Mouse (Mus musculus) forebrain, postnatal 0 days (tissue): ENCODE measurements around the gene Ifitm1. TPM values are rescaled to one million over a fixed set of nuclear protein-coding genes. Genes with fewer than 3 reads are reported as not detected.

Experiments
- ATAC-seq: fragments of 200-750 bp; cut with Nextera tagmentation; 2 replicates; pipeline ENCODE4 v1.8.0; 2017; ENCODE audit warnings: mild to moderate bottlenecking, moderate library complexity
- DNase-seq: peaks from one replicate; pipeline ENCODE4 v3.0.0-alpha.2; 2015
- H3K27ac ChIP-seq: fragments of 300-500 bp; sonication (generic); 2 replicates; pipeline ENCODE4 v1.5.1; 2014; ENCODE audit warnings: low read depth, mild to moderate bottlenecking, antibody characterized with exemption, low read length, moderate library complexity, mixed read lengths
- H3K27me3 ChIP-seq: fragments of 300-500 bp; sonication (generic); 2 replicates; pipeline ENCODE4 v1.6.1; 2014; ENCODE audit warnings: mild to moderate bottlenecking, low read length, mixed read lengths; ENCODE audit not compliant: insufficient read depth
- H3K36me3 ChIP-seq: fragments of 300-500 bp; sonication (generic); 2 replicates; pipeline ENCODE4 v1.6.1; 2014; ENCODE audit warnings: mild to moderate bottlenecking, moderate library complexity; ENCODE audit not compliant: insufficient read depth
- H3K4me1 ChIP-seq: fragments of 300-500 bp; sonication (generic); 2 replicates; pipeline ENCODE4 v1.6.1; 2014; ENCODE audit warnings: antibody characterized with exemption; ENCODE audit not compliant: insufficient read depth
- H3K4me2 ChIP-seq: fragments of 300-500 bp; sonication (generic); 2 replicates; pipeline ENCODE4 v1.6.1; 2014; ENCODE audit warnings: low read depth, mild to moderate bottlenecking, moderate library complexity
- H3K4me3 ChIP-seq: fragments of 300-500 bp; sonication (generic); 2 replicates; pipeline ENCODE4 v1.5.1; 2014; ENCODE audit warnings: low read depth, low read length, mixed read lengths
- H3K9ac ChIP-seq: fragments of 300-500 bp; sonication (generic); 2 replicates; pipeline ENCODE4 v1.6.1; 2014; ENCODE audit warnings: mild to moderate bottlenecking
- H3K9me3 ChIP-seq: fragments of 300-500 bp; sonication (generic); 2 replicates; pipeline ENCODE4 v1.6.1; 2016; ENCODE audit warnings: low read length
- CTCF ChIP-seq: sonication (generic); IDR thresholded peaks from 2 replicates; pipeline ENCODE4 v1.5.1; 2016; ENCODE audit warnings: antibody characterized with exemption, control low read depth, low read depth
- WGBS: fragments of 180-500 bp; shearing (Covaris S2); extraction: QIAGEN DNeasy Blood & Tissue Kit; methylation state at CpG from one replicate; pipeline ENCODE4 v1.1.7; 2014; 5-methylcytosine and 5-hydroxymethylcytosine counted together
- polyA plus RNA-seq: library from polyadenylated mRNA; unstranded; fragments of >200 nt; fragmentation: Nextera tagmentation; extraction: Ambion mirVana; gene quantifications from 2 replicates; pipeline ENCODE4 v1.2.1, GENCODE M21; 2015
- total RNA-seq: library from RNA; depleted of rRNA; stranded (reverse); fragments of >200 nt; gene quantifications from 2 replicates; pipeline ENCODE4 v1.2.3, GENCODE M21; 2014

Ifitm1 gene
- total and polyA plus RNA-seq, 2 experiments from 2014 or later: 12.7 to 14.5 TPM

- WGBS: 94% methylated on average over 4 of the region's 4 CpGs
- Histone ChIP-seq H3K36me3 (no peaks in the 10 kb centered on the region), H3K27me3 (no peaks in the 10 kb centered on the region), H3K9ac (no peak overlapping the region), H3K27ac (no peak overlapping the region), H3K4me2 (no peak overlapping the region), H3K4me1 (no peaks in the 10 kb centered on the region; the same call in 1 of the 2 replicates), H3K4me3 (no peak overlapping the region), H3K9me3 (no peaks in the 10 kb centered on the region)
- DNase-seq (no peak), ATAC-seq (no peak)
- no peak for TF ChIP-seq CTCF
These were observed 23.7 kb upstream of the Ifitm1 start for GRCm38 (mm10) chr7:140943356-140943755.

GRCm38 (mm10) chr7:140944236-140944635, 22.8 kb upstream of the Ifitm1 start:
- ATAC-seq (no peak), DNase-seq (no peak)
- Histone ChIP-seq H3K4me2 (no peak overlapping the region), H3K4me1 (no peaks in the 10 kb centered on the region; the same call in 1 of the 2 replicates), H3K4me3 (no peak overlapping the region), H3K27me3 (no peaks in the 10 kb centered on the region), H3K9me3 (no peaks in the 10 kb centered on the region), H3K27ac (no peak overlapping the region), H3K9ac (no peak overlapping the region), H3K36me3 (no peaks in the 10 kb centered on the region)
- WGBS: 94% methylated on average over 7 of the region's 7 CpGs
- no peak for TF ChIP-seq CTCF

GRCm38 (mm10) chr7:140945247-140945646, 21.8 kb upstream of the Ifitm1 start:
- Histone ChIP-seq H3K27ac (no peak overlapping the region), H3K27me3 (no peaks in the 10 kb centered on the region), H3K9me3 (no peaks in the 10 kb centered on the region), H3K9ac (no peak overlapping the region), H3K4me3 (no peak overlapping the region), H3K36me3 (no peaks in the 10 kb centered on the region), H3K4me2 (no peak overlapping the region), H3K4me1 (no peaks in the 10 kb centered on the region; the same call in 1 of the 2 replicates)
- no peak for TF ChIP-seq CTCF
- WGBS: 91% methylated on average over 5 of the region's 5 CpGs
- DNase-seq (no peak), ATAC-seq (no peak)

- WGBS: 96% methylated on average over 10 of the region's 10 CpGs
- Histone ChIP-seq H3K4me2 (no peak overlapping the region), H3K4me3 (no peak overlapping the region), H3K4me1 (no peaks in the 10 kb centered on the region), H3K9me3 (no peaks in the 10 kb centered on the region), H3K9ac (no peak overlapping the region), H3K27ac (no peak overlapping the region), H3K36me3 (no peaks in the 10 kb centered on the region), H3K27me3 (no peaks in the 10 kb centered on the region)
- ATAC-seq (no peak), DNase-seq (no peak)
- TF ChIP-seq CTCF: no peak
These were observed 20.7 kb upstream of the Ifitm1 start for GRCm38 (mm10) chr7:140946311-140946710.

DNA sequence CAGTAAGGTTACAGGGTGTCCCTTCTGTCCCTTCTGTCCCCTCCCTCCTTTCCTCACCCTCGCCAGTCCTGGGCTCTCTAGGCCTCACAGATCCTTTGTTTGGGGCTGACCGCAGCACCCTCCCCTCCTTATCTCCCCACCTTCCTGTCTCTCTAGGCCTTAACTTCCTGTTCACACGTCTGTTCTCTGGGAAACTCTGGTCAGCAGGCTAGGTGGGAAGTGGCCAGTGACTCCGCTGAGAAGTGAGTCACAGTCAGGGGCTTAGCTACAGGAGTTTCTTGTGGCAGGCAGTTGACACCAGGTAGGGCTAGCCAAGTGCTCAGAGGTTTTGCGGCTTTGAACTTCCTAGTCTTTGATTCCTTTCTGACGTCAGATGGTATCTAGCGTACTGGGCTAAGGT, 20.0 kb upstream of the Ifitm1 start:
- Histone ChIP-seq H3K27ac (no peak overlapping the region), H3K36me3 (no peaks in the 10 kb centered on the region), H3K27me3 (no peaks in the 10 kb centered on the region), H3K4me1 (no peaks in the 10 kb centered on the region), H3K4me2 (no peak overlapping the region), H3K9ac (no peak overlapping the region), H3K9me3 (no peaks in the 10 kb centered on the region), H3K4me3 (no peak overlapping the region)
- ATAC-seq (no peak), DNase-seq (no peak)
- no peak for TF ChIP-seq CTCF
- 74% methylated on average over 7 of the region's 7 CpGs for WGBS

- no peaks in the 10 kb centered on the region for H3K27me3 ChIP-seq
- WGBS: 90% methylated on average over 8 of the region's 8 CpGs
- H3K4me3 ChIP-seq: no peak overlapping the region
- ATAC-seq (no peak), DNase-seq (no peak)
- no peak overlapping the region for H3K27ac ChIP-seq
- H3K4me1 ChIP-seq: no peaks in the 10 kb centered on the region
- H3K4me2 ChIP-seq: no peak overlapping the region
- H3K36me3 ChIP-seq: no peaks in the 10 kb centered on the region
- H3K9ac ChIP-seq: no peak overlapping the region
- H3K9me3 ChIP-seq: no peaks in the 10 kb centered on the region
- TF ChIP-seq CTCF: no peak
These were observed 18.9 kb upstream of the Ifitm1 start for GRCm38 (mm10) chr7:140948161-140948560.

DNA sequence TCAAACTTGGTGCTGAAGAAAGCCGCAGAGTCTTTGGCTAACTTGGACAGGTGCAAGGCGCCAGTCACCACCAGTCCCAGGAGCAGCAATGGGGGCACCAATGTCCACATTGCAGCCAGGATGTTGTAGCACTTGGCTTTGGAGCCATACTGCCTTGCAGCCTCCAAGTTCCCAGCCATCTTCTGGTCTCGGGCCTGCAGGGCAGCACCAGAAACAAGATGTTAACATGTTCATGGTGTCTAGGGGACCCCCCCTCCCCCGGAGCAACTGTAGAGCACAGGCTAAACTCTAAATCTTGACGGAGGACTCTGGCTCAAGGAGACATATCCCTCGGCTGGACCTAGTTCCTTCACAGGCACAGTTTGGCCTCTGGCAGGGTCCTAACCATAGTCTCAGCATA, 17.8 kb upstream of the Ifitm1 start:
- Histone ChIP-seq H3K36me3 (no peaks in the 10 kb centered on the region), H3K4me3 (no peak overlapping the region), H3K27ac (no peak overlapping the region)

More for the DNA sequence above, 17.8 kb upstream of the Ifitm1 start:
- H3K4me1 ChIP-seq: no peaks in the 10 kb centered on the region
- DNase-seq: no peak
- no peak overlapping the region for H3K9ac ChIP-seq
- no peak for ATAC-seq
- TF ChIP-seq CTCF: no peak
- WGBS: 90% methylated on average over 6 of the region's 6 CpGs
- H3K4me2 ChIP-seq: no peak overlapping the region
- no peaks in the 10 kb centered on the region for H3K9me3 ChIP-seq
- H3K27me3 ChIP-seq: no peaks in the 10 kb centered on the region
